Mouse (Mus musculus) heart, embryonic 16.5 days (tissue): ENCODE results near the gene Kctd17. TPM values are rescaled to one million over a fixed set of nuclear protein-coding genes. Genes with fewer than 3 reads are reported as not detected.

ENCODE experiments used
- ATAC-seq: fragments of 200-750 bp; cut with Nextera tagmentation; replicated peaks from 2 replicates; pipeline ENCODE4 v1.8.0; 2017; ENCODE audit warnings: moderate number of reproducible peaks; ENCODE audit not compliant: insufficient read depth, low FRiP score; ENCODE audit errors: extremely low read depth
- H3K27ac ChIP-seq: fragments of 300-500 bp; sonication (generic); 2 replicates; pipeline ENCODE4 v1.5.1; 2014; ENCODE audit warnings: mild to moderate bottlenecking, low read length, control low read depth, moderate library complexity
- H3K27me3 ChIP-seq: fragments of 300-500 bp; sonication (generic); 2 replicates; pipeline ENCODE4 v1.6.1; 2014; ENCODE audit warnings: low read length, mixed read lengths; ENCODE audit not compliant: control insufficient read depth, insufficient read depth
- H3K36me3 ChIP-seq: fragments of 300-500 bp; sonication (generic); 2 replicates; pipeline ENCODE4 v1.6.1; 2014; ENCODE audit not compliant: control insufficient read depth, insufficient read depth
- H3K4me1 ChIP-seq: fragments of 300-500 bp; sonication (generic); 2 replicates; pipeline ENCODE4 v1.6.1; 2014; ENCODE audit warnings: low read length, mixed read lengths; ENCODE audit not compliant: control insufficient read depth, insufficient read depth
- H3K4me2 ChIP-seq: fragments of 300-500 bp; sonication (generic); 2 replicates; pipeline ENCODE4 v1.6.1; 2014; ENCODE audit warnings: low read depth, mild to moderate bottlenecking, control low read depth, low read length
- H3K4me3 ChIP-seq: fragments of 300-500 bp; sonication (generic); 2 replicates; pipeline ENCODE4 v1.5.1; 2014; ENCODE audit warnings: mild to moderate bottlenecking, control low read depth, low read length
- H3K9ac ChIP-seq: fragments of 300-500 bp; sonication (generic); 2 replicates; pipeline ENCODE4 v1.6.1; 2014; ENCODE audit warnings: low read length, control low read depth
- H3K9me3 ChIP-seq: fragments of 300-500 bp; sonication (generic); replicated peaks from 2 replicates; pipeline ENCODE4 v1.6.1; 2016; ENCODE audit warnings: low read length; ENCODE audit not compliant: control insufficient read depth
- WGBS: fragments of 180-500 bp; shearing (Covaris S2); extraction: QIAGEN DNeasy Blood & Tissue Kit; methylation state at CpG from one replicate; pipeline ENCODE4 v1.1.7; 2014; 5-methylcytosine and 5-hydroxymethylcytosine counted together
- polyA plus RNA-seq: library from polyadenylated mRNA; unstranded; fragments of >200 nt; fragmentation: Nextera tagmentation; extraction: Ambion mirVana; gene quantifications from 2 replicates; pipeline ENCODE4 v1.2.1, GENCODE M21; 2015

Gene Kctd17
- polyA plus RNA-seq, 1 experiment from 2014 or later, result 18.9 TPM

GRCm38 (mm10) chr15:78480991-78481390, 52.6 kb downstream of the Kctd17 start:
- Histone ChIP-seq H3K9ac (no peak overlapping the region), H3K27me3 (no peaks in the 10 kb centered on the region), H3K4me2 (no peak overlapping the region), H3K36me3 (no peaks in the 10 kb centered on the region), H3K4me3 (no peak overlapping the region), H3K4me1 (peaks cover under 1% of the 10 kb centered on the region; the same call in 1 of the 2 replicates), H3K27ac (no peak overlapping the region), H3K9me3 (no peaks in the 10 kb centered on the region)
- ATAC-seq, result no peak
- 50% methylated on average over 2 of the region's 2 CpGs for WGBS

GRCm38 (mm10) chr15:78481448-78482000, 53.2 kb downstream of the Kctd17 start:
- no peak overlapping the region for H3K27ac ChIP-seq
- H3K9ac ChIP-seq, result no peak overlapping the region
- no peaks in the 10 kb centered on the region for H3K27me3 ChIP-seq
- H3K4me3 ChIP-seq, result no peak overlapping the region
- no peak overlapping the region for H3K4me2 ChIP-seq
- no peaks in the 10 kb centered on the region for H3K9me3 ChIP-seq
- WGBS, result 53% methylated on average over 9 of the region's 9 CpGs
- ATAC-seq, result no peak
- H3K36me3 ChIP-seq, result no peaks in the 10 kb centered on the region
- H3K4me1 ChIP-seq, result no peaks in the 10 kb centered on the region

- Histone ChIP-seq H3K4me3 (no peak overlapping the region), H3K36me3 (no peaks in the 10 kb centered on the region), H3K4me1 (no peaks in the 10 kb centered on the region), H3K4me2 (no peak overlapping the region), H3K27ac (no peak overlapping the region), H3K9me3 (no peaks in the 10 kb centered on the region), H3K27me3 (no peaks in the 10 kb centered on the region), H3K9ac (no peak overlapping the region)
- no peak for ATAC-seq
- WGBS, result 69% methylated on average over 3 of the region's 3 CpGs
These were observed 54.2 kb downstream of the Kctd17 start for GRCm38 (mm10) chr15:78482518-78482917.

- Histone ChIP-seq H3K9me3 (no peaks in the 10 kb centered on the region), H3K36me3 (no peaks in the 10 kb centered on the region), H3K27ac (no peak overlapping the region), H3K4me2 (no peak overlapping the region), H3K9ac (no peak overlapping the region), H3K4me1 (no peaks in the 10 kb centered on the region), H3K27me3 (no peaks in the 10 kb centered on the region), H3K4me3 (no peak overlapping the region)
- 76% methylated on average over 4 of the region's 4 CpGs for WGBS
- no peak for ATAC-seq
These were observed 54.9 kb downstream of the Kctd17 start for GRCm38 (mm10) chr15:78483311-78483710.

GRCm38 (mm10) chr15:78486564-78486963, 58.2 kb downstream of the Kctd17 start:
- Histone ChIP-seq H3K27me3 (no peaks in the 10 kb centered on the region), H3K9me3 (no peaks in the 10 kb centered on the region), H3K9ac (no peak overlapping the region), H3K27ac (no peak overlapping the region), H3K4me3 (no peak overlapping the region), H3K4me2 (no peak overlapping the region), H3K36me3 (no peaks in the 10 kb centered on the region), H3K4me1 (no peaks in the 10 kb centered on the region)
- ATAC-seq, result no peak
- 73% methylated on average over 1 of the region's 1 CpGs for WGBS

GRCm38 (mm10) chr15:78487066-78487465, 58.7 kb downstream of the Kctd17 start:
- Histone ChIP-seq H3K4me2 (no peak overlapping the region), H3K27me3 (no peaks in the 10 kb centered on the region), H3K36me3 (no peaks in the 10 kb centered on the region), H3K9me3 (no peaks in the 10 kb centered on the region), H3K4me1 (no peaks in the 10 kb centered on the region), H3K4me3 (no peak overlapping the region), H3K9ac (no peak overlapping the region), H3K27ac (no peak overlapping the region)
- 56% methylated on average over 4 of the region's 4 CpGs for WGBS
- no peak for ATAC-seq

Other genes starting within 250 kb of the Kctd17 start
- 1.00 and 1.1 TPM in 2 replicates for gene Pvalb, start 222.2 kb upstream of the Kctd17 start, polyA plus RNA-seq
- gene Ncf4, start 183.8 kb upstream of the Kctd17 start, polyA plus RNA-seq, result 4.9 and 5.3 TPM in 2 replicates
- gene Csf2rb2, start 122.8 kb upstream of the Kctd17 start, polyA plus RNA-seq, result 0.43 and 0.44 TPM in 2 replicates
- 1.4 and 2.3 TPM in 2 replicates for gene Csf2rb, start 102.8 kb upstream of the Kctd17 start, polyA plus RNA-seq
- not detected in 2 replicates for gene Tex33, start 32.7 kb upstream of the Kctd17 start, polyA plus RNA-seq
- 39.7 and 41.7 TPM in 2 replicates for gene Tst, start 22.7 kb upstream of the Kctd17 start, polyA plus RNA-seq
- 1.9 and 2.1 TPM in 2 replicates for gene Mpst, start 22.1 kb upstream of the Kctd17 start, polyA plus RNA-seq
- gene Tmprss6, start 40.1 kb downstream of the Kctd17 start, polyA plus RNA-seq, result 0.38 and 0.79 TPM in 2 replicates
- 1.8 and 4.9 TPM in 2 replicates for gene Il2rb, start 66.7 kb downstream of the Kctd17 start, polyA plus RNA-seq
- 33.1 and 33.5 TPM in 2 replicates for gene C1qtnf6, start 102.9 kb downstream of the Kctd17 start, polyA plus RNA-seq
- gene Sstr3, start 116.1 kb downstream of the Kctd17 start, polyA plus RNA-seq, result 0.09 TPM in 1 of 2 replicates, not detected in the other
- gene Rac2, start 144.2 kb downstream of the Kctd17 start, polyA plus RNA-seq, result 38.2 and 88.5 TPM in 2 replicates
- gene Cyth4, start 168.5 kb downstream of the Kctd17 start, polyA plus RNA-seq, result 7.0 and 9.6 TPM in 2 replicates